Mouse (Mus musculus): Measurements from ENCODE around the gene Scly. TPM values are rescaled to one million over a fixed set of nuclear protein-coding genes. Genes with fewer than 3 reads are reported as not detected.

Scly gene
- polyA plus RNA-seq, 1 experiment from 2014 or later: 17.9 TPM

GRCm38 (mm10) chr1:91351249-91351648 lies 53.1 kb downstream of the Scly start:
- no peak for DNase-seq (ENCODE audit: low spot score)

GRCm38 (mm10) chr1:91352277-91352676 lies 54.1 kb downstream of the Scly start:
- peaks cover 11% of the 10 kb centered on the region; the same call in 1 of the 2 replicates for H3K4me1 ChIP-seq (replicated peaks)
- H3K9me3 ChIP-seq: no peaks in the 10 kb centered on the region
- no peak overlapping the region for H3K4me3 ChIP-seq
- no peaks in the 10 kb centered on the region for H3K27me3 ChIP-seq (ENCODE audit: insufficient read depth, poor library complexity, severe bottlenecking)
- DNase-seq (ENCODE audit: low spot score): no peak
- WGBS: 85% methylated on average over 2 of the region's 2 CpGs
- no peaks in the 10 kb centered on the region for H3K36me3 ChIP-seq
- no peak overlapping the region for H3K27ac ChIP-seq

More at GRCm38 (mm10) chr1:91351249-91351648, 53.1 kb downstream of the Scly start:
- Histone ChIP-seq H3K9me3 (no peaks in the 10 kb centered on the region), H3K4me3 (no peak overlapping the region), H3K27ac (no peak overlapping the region), H3K27me3 (ENCODE audit: insufficient read depth, poor library complexity, severe bottlenecking) (peaks cover 8% of the 10 kb centered on the region), H3K4me1 (replicated peaks) (peaks cover 11% of the 10 kb centered on the region; the same call in 1 of the 2 replicates), H3K36me3 (no peaks in the 10 kb centered on the region)
- WGBS: 81% methylated on average over 3 of the region's 3 CpGs

GRCm38 (mm10) chr1:91356105-91356504 lies 58.0 kb downstream of the Scly start:
- no peak for DNase-seq (ENCODE audit: low spot score)
- 90% methylated on average over 11 of the region's 11 CpGs for WGBS

GRCm38 (mm10) chr1:91362113-91362512 lies 64.0 kb downstream of the Scly start:
- no peak overlapping the region for H3K4me3 ChIP-seq
- DNase-seq (ENCODE audit: low spot score): no peak
- peaks cover 21% of the 10 kb centered on the region for H3K27me3 ChIP-seq (ENCODE audit: insufficient read depth, poor library complexity, severe bottlenecking)
- H3K36me3 ChIP-seq: no peaks in the 10 kb centered on the region
- no peak overlapping the region for H3K27ac ChIP-seq
- peaks cover 19% of the 10 kb centered on the region for H3K4me1 ChIP-seq (replicated peaks)
- WGBS: 79% methylated on average over 5 of the region's 5 CpGs
- peaks cover 14% of the 10 kb centered on the region; the same call in 1 of the 2 replicates for H3K9me3 ChIP-seq

More at GRCm38 (mm10) chr1:91356105-91356504, 58.0 kb downstream of the Scly start:
- Histone ChIP-seq H3K4me3 (no peak overlapping the region), H3K27me3 (ENCODE audit: insufficient read depth, poor library complexity, severe bottlenecking) (no peaks in the 10 kb centered on the region), H3K9me3 (no peaks in the 10 kb centered on the region), H3K36me3 (no peaks in the 10 kb centered on the region), H3K4me1 (replicated peaks) (peaks cover 11% of the 10 kb centered on the region; the same call in 1 of the 2 replicates), H3K27ac (no peak overlapping the region)

- Histone ChIP-seq H3K4me1 (replicated peaks) (peaks cover 20% of the 10 kb centered on the region), H3K4me3 (no peak overlapping the region), H3K36me3 (peaks cover 16% of the 10 kb centered on the region), H3K27ac (no peak overlapping the region), H3K9me3 (peaks cover 14% of the 10 kb centered on the region; the same call in 1 of the 2 replicates), H3K27me3 (ENCODE audit: insufficient read depth, poor library complexity, severe bottlenecking) (peaks cover 34% of the 10 kb centered on the region)
- DNase-seq (ENCODE audit: low spot score): no peak
- 90% methylated on average over 16 of the region's 16 CpGs for WGBS
These were observed 66.9 kb downstream of the Scly start for GRCm38 (mm10) chr1:91364822-91365644.

GRCm38 (mm10) chr1:91365816-91366214 lies 67.7 kb downstream of the Scly start:
- DNase-seq (ENCODE audit: low spot score): no peak
- peak overlapping the region; percentile 61 for H3K4me3 ChIP-seq
- peak overlapping the region; percentile 84; the same call in 1 of the 2 replicates for H3K27ac ChIP-seq
- H3K4me1 ChIP-seq (replicated peaks): peaks cover 20% of the 10 kb centered on the region
- 26% methylated on average over 8 of the region's 8 CpGs for WGBS
- peaks cover 23% of the 10 kb centered on the region for H3K36me3 ChIP-seq
- H3K9me3 ChIP-seq: peaks cover 14% of the 10 kb centered on the region; the same call in 1 of the 2 replicates
- peaks cover 34% of the 10 kb centered on the region for H3K27me3 ChIP-seq (ENCODE audit: insufficient read depth, poor library complexity, severe bottlenecking)

- 2% methylated on average over 68 of the region's 68 CpGs for WGBS
These were observed 68.3 kb downstream of the Scly start, which contains the start of gene Erfe for GRCm38 (mm10) chr1:91366215-91367108. Erfe (plus strand) TSS chr1:91366430.

GRCm38 (mm10) chr1:91367295-91367694 lies 69.2 kb downstream of the Scly start:
- H3K9me3 ChIP-seq: peaks cover 13% of the 10 kb centered on the region; the same call in 1 of the 2 replicates
- 94% methylated on average over 3 of the region's 3 CpGs for WGBS
- peaks cover 34% of the 10 kb centered on the region for H3K27me3 ChIP-seq (ENCODE audit: insufficient read depth, poor library complexity, severe bottlenecking)
- peaks cover 20% of the 10 kb centered on the region for H3K4me1 ChIP-seq (replicated peaks)
- no peak overlapping the region for H3K4me3 ChIP-seq
- no peak overlapping the region for H3K27ac ChIP-seq
- DNase-seq (ENCODE audit: low spot score): no peak
- peaks cover 38% of the 10 kb centered on the region for H3K36me3 ChIP-seq

More at GRCm38 (mm10) chr1:91366215-91367108, 68.3 kb downstream of the Scly start, which contains the start of gene Erfe:
- peaks cover 34% of the 10 kb centered on the region for H3K27me3 ChIP-seq (ENCODE audit: insufficient read depth, poor library complexity, severe bottlenecking)
- peaks cover 14% of the 10 kb centered on the region; the same call in 1 of the 2 replicates for H3K9me3 ChIP-seq
- H3K4me3 ChIP-seq: peak within 1 kb of the TSS; percentile 61
- DNase-seq (ENCODE audit: low spot score): peak; percentile 76
- peaks cover 30% of the 10 kb centered on the region for H3K36me3 ChIP-seq
- H3K4me1 ChIP-seq (replicated peaks): peaks cover 20% of the 10 kb centered on the region
- H3K27ac ChIP-seq: peak within 1 kb of the TSS; percentile 84

- H3K27ac ChIP-seq: 0 out of 2 replicates have a peak overlapping the region, but pooled peaks have one; percentile 12
- no peak for DNase-seq (ENCODE audit: low spot score)
- H3K36me3 ChIP-seq: peaks cover 59% of the 10 kb centered on the region
- H3K4me3 ChIP-seq: no peak overlapping the region
- H3K27me3 ChIP-seq (ENCODE audit: insufficient read depth, poor library complexity, severe bottlenecking): peaks cover 34% of the 10 kb centered on the region
- peaks cover 4% of the 10 kb centered on the region; the same call in 1 of the 2 replicates for H3K9me3 ChIP-seq
- peaks cover 20% of the 10 kb centered on the region for H3K4me1 ChIP-seq (replicated peaks)
- WGBS: 72% methylated on average over 4 of the region's 4 CpGs
These were observed 71.3 kb downstream of the Scly start for GRCm38 (mm10) chr1:91369408-91369807.

- Histone ChIP-seq H3K4me3 (no peak overlapping the region), H3K27me3 (ENCODE audit: insufficient read depth, poor library complexity, severe bottlenecking) (peaks cover 32% of the 10 kb centered on the region), H3K27ac (no peak overlapping the region), H3K9me3 (no peaks in the 10 kb centered on the region), H3K36me3 (peaks cover 66% of the 10 kb centered on the region), H3K4me1 (replicated peaks) (peaks cover 20% of the 10 kb centered on the region)
- WGBS: 91% methylated on average over 23 of the region's 23 CpGs
- DNase-seq (ENCODE audit: low spot score): no peak
These were observed 71.9 kb downstream of the Scly start for GRCm38 (mm10) chr1:91370055-91370454.

Data from hindbrain, embryonic 10.5 days (tissue).